Mouse (Mus musculus): ENCODE measurements around the gene Slc30a2.
"Not testable (repeated sequence)": the region's sequence is repeated elsewhere in the genome, so short reads cannot be mapped to it uniquely, and the experiment has no call there.

Gene Slc30a2

DNA sequence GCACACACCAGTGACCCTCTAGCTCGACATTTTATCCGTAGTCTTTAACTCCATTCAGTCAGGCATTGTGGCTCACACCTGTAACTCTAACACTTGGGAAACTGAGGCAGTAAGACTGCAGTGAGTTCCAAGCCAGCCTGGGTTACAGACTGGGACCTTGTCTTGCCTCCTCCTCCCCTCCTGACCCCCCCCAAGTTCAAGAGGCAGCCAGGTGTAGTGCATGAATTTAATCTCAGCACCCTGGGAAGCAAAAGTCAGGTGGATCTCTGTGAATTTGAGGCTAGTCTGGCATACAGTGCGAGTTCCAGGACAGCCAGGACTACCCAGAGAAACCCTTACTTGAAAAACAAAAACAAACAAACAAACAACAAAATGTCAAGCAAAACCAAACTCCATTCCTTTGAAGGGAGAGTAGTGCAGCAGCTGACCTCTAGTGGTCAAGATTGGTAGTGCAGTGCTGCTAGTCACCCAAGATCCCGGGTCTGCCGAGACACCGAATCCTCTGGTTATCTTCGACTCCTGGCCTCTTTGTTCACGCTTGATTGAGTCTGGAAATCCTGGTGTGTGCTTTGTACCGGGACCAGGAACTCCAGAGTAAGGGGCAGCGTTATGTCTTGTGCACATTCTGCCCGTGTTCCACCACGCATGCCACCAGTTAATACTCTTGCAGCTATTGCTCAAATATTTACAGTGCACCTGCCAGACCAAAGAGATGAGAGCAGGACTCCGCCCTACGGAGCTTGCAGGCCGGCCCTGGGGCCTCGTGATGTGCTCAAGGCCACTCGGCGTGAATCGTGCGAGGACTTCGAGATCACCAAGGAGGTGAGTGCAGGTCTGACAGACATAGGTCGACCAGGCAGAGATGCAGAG, 13.8 kb downstream of the Slc30a2 start:
- peak; percentile 68 for DNase-seq (ENCODE audit: extremely low spot score, low spot score)

DNA sequence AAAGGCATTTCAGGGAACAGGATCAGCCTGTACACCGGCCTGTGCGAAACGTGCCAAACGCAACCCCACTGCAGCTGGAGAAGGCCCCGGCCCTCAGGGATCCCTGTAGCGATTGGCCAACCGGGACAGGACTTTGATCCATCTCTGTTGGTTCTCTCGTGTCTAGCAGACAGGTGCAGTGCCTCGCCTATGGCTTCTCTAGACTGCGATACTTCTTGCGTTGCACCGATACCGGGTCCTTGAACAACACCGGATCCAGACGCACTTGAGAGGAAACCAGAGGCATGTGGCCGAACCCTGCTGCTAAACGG, 14.4 kb downstream of the Slc30a2 start:
- DNase-seq (ENCODE audit: extremely low spot score, low spot score), result no peak

DNA sequence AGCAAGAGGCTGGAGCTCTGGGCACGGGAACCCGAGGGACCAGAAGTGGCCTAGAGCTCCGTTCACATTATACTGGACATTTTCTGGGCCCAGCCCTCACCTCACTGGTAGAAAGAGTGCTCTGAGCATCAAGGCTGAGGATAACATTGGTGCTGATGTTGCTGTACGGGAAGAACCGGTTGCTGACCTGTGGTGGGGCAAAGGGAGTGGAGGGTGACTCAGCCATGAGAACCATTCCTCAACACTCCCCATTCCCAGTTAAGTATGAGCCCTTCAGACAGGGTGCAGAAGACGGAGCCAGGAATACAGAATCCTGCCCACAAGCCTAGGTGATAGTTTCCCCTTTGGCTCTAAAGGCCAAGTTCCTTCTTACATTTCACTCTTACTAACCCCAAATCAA, 16.7 kb downstream of the Slc30a2 start:
- no peak for DNase-seq (ENCODE audit: extremely low spot score, low spot score)

GRCm38 (mm10) chr4:134361215-134361614, 18.2 kb downstream of the Slc30a2 start:
- no peak for DNase-seq (ENCODE audit: extremely low spot score, low spot score)

DNA sequence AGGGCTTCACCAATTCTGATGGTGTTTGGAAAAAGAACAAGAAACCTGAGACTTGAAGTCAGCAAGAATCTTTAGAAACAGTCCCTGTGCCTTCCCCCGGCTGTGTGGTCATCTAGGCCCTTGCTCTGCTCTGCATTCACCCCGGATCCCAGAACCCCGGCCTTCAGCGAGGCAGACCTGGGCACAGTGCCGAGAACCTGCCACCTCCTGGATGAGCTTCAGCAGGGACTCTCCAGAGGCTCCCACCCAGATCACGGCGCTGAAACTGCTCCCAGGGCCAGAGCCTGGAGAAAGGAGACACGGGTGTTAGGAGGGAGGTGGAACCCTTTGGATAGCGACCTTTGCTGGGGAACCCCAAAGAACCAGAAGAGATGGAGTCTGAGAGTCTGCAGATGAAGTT, 19.1 kb downstream of the Slc30a2 start:
- DNase-seq (ENCODE audit: extremely low spot score, low spot score), result no peak

DNA sequence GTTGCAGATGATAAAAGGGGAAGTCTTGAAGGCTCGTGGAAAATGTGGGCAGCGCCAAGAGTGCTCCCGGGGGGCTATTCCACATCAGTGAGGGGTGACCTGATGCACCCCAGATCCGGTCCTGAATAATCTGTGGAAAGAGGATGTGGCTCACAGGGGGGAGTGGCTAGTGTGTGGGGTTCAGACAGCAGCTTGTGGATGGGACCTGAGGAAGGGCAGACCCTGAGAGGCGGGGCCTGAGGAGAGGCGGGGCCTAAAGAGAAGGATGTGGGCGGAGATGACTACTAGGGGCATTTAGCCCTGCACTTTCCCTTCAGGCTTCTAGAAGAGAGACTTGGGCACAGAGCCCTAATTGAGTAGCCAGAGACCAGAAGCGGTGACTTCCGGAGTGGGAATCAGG, 19.6 kb downstream of the Slc30a2 start:
- DNase-seq (ENCODE audit: extremely low spot score, low spot score), result no peak

- DNase-seq (ENCODE audit: extremely low spot score, low spot score), result no peak
Observed at GRCm38 (mm10) chr4:134365280-134365679, 22.3 kb downstream of the Slc30a2 start.

DNA sequence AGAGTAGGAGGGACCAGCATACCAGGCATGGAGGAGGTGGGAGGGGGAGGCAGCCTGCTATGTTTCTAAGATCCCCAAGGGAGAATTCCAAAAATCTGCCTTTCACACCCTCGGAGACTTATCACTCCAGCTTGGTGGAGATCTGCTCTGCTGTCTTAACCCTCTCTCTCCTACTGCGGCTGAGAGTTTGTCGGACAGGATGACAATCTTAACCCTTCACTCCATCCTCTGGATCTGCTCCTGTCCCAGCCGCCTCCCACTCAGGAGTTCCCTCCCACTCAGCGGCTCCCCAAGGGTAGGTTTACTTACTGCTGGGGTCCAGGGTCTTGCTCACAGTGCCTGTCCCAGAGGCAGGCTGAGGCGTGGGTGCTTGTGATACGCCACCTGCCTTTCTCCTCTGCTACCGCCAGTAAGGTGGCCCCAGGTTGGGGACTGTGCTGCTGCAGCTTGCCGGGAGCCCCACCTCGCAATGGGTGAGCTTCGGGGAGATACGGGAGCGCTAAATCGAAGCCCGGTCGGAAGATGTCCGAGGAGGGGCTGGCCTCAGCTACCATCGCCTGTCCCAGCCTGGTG, 27.8 kb downstream of the Slc30a2 start:
- DNase-seq (ENCODE audit: extremely low spot score, low spot score), result peak; percentile 27

DNA sequence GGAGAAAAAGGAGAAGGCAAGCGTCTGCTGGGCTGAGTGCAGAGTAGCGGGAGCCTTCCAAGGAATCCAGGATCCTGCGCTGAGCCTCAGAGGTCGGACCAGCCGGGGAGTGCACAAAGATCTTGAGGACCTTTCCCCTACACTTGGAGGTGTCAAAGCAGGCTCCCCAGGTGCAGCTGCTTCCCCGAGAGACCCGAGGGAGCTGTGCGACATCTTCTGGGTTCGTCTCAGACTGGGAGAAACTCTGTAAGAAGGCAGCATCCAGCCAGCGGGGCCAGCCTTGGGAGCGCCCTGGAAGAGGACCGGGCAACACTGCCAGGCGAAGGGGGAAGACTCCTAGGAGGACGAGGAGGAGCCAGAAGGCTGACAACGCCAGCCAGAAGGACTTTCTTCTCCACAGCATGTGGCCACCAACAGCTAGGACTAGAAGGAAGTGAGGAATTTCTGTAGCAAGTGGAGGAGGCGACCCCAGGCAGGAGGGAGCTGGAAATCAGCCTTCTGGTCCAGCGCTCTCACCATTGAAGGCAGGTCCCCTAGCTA, 28.4 kb downstream of the Slc30a2 start:
- peak; percentile 43 for DNase-seq (ENCODE audit: extremely low spot score, low spot score)

DNA sequence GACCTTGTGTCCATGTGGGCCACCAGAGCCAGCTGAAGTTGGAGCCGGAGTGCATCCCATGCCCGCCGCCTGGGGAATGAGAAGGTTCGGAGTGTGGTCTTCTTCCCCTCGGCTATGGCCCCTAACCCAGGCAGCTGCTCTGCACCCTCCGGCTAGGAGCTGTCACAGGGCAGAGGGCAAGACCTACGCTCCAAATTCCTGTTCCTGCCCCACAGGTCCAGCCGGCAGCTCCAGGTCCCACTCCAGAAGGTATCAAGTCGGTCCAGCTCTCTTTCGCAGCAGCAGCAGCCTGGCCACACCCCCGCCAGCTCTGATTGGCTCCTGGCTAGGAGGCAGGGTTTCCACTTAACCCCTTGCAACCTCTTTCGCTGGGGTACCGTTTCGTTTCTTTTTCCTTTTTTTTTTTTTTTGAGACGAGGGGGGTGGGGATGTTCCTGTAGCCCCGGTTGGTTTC, 29.3 kb downstream of the Slc30a2 start:
- DNase-seq (ENCODE audit: extremely low spot score, low spot score), result peak; percentile 74

GRCm38 (mm10) chr4:134373295-134373694, 30.3 kb downstream of the Slc30a2 start:
- DNase-seq (ENCODE audit: extremely low spot score, low spot score), result no peak

DNA sequence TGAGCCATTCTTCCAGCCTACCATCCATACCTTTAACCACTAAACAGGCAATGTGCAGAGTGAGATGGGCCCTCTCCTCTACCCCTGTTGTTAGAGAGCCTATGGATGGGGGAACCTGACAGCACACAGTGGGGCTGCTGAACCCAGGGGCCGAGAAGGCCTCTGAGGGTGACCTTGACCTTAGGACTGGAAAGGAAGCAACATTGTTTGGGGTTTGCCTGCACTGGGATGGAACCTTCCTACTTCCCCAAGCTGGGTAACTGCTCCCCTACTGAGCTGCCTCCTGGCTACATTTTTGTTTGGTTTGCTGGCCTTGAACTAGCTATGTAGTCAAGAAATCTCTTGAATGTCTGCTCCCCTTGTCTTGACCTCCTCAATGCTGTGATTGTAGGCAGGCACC, 31.3 kb downstream of the Slc30a2 start:
- DNase-seq (ENCODE audit: extremely low spot score, low spot score), result no peak

DNA sequence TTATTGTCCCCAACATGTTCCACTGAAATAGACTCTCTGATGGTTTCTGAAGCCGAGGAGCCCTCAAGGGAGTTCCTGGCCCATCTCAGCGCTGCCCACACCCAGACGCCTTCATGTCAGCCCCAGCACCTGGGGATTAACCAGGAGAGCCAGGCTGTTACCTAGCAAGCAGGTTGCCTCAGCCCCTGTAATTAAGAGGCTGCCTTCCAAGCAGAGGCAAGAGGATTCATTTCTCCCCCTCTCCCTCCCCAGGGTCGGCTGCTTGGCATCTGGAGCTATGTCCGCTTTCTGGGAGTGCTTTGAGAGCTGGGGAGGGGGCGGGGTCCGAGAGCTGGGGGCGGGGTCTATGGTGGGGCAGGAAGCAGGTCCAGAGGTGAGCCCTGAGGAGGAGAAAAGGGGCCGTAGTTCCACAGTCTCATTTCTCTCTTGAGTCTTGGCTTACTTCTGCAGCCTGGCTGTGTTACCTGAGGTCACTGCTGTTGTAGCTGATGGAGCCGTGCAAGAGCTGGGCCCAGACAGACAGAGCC, 35.2 kb downstream of the Slc30a2 start:
- DNase-seq (ENCODE audit: extremely low spot score, low spot score), result no peak

DNA sequence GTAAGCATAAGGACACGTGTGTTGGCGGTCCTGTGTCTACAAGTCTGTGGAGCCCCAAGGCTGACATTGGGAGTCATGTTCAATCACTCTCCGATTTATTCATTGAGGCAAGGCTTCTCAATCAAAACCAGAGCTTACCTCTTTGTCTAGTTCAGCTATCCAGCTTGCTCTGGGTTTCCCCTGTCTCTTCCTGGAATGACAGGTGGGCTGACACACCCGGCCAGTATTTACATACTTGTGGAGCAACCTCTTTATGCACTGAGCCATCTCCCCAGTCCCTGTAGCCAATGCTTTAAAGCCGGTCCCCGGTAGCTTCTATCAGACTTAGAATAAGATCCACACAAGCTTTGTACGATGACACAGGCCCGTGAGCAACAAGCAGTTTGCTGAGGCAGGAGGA, 36.5 kb downstream of the Slc30a2 start:
- DNase-seq (ENCODE audit: extremely low spot score, low spot score), result no peak

DNA sequence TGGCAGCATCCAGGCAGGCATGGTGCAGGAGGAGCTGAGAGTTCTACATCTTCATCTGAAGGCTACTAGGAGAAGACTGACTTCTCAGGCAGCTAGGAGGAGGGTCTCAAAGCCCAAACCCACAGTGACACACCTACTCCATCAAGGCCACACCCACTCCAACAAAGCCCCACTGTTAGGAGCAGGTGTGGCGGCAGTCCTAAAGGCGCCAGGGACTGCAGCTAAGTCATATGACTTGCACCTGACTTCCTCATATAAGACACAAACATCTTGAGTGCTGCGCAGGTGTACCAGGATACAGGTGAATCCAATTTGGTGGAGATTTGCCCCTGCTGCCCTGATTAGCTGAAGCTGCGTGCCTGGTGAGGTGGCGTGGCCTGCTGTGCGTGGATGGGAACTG, 40.8 kb downstream of the Slc30a2 start, which contains the start of gene Extl1:
TSS of gene Extl1 (minus strand) at position 101 of the 400 bp plus-strand sequence.
- DNase-seq (ENCODE audit: extremely low spot score, low spot score), result not testable (repeated sequence)

- no peak for DNase-seq (ENCODE audit: extremely low spot score, low spot score)
Observed at GRCm38 (mm10) chr4:134387268-134387667, 44.3 kb downstream of the Slc30a2 start.

DNA sequence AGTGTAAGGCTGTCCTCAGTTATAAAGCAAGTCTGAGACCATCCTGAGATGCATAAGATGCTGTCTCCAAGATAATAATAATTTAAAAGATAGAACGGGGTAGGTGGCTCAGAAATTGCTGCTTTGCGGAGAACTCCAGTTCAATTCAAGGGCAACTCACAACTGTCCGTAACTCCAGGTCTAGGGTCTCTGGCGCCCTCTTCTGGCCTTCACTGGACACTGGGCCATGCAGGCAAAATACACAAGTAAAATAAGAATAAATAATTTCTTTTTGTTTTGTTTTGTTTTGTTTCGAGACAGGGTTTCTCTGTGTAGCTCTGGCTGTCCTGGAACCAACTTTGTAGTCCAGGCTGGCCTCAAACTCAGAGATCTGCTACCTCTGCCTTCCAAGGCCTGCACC, 45.4 kb downstream of the Slc30a2 start:
- DNase-seq (ENCODE audit: extremely low spot score, low spot score), result peak; percentile 69

DNA sequence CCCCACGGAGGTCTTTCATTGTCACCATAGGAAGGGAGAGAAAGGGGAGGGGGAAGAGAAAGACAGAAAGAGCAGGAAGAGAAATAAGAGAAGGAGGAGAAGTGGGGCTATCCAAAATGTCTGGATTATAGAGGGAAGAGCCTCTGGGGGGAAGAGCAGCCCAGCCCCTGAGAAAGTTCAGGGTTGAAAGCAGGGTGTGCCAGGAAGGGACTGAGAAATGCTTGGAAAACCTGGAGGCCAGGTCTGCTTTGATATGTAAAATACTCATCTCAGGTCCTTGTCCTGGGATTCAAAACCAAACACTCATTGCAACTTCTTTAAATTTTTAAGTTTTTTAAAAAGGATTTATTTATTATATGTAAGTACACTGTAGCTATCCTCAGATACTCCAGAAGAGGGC, 48.7 kb downstream of the Slc30a2 start:
- DNase-seq (ENCODE audit: extremely low spot score, low spot score), result no peak

- DNase-seq (ENCODE audit: extremely low spot score, low spot score), result no peak
Observed at GRCm38 (mm10) chr4:134392595-134392994, 49.6 kb downstream of the Slc30a2 start.

DNA sequence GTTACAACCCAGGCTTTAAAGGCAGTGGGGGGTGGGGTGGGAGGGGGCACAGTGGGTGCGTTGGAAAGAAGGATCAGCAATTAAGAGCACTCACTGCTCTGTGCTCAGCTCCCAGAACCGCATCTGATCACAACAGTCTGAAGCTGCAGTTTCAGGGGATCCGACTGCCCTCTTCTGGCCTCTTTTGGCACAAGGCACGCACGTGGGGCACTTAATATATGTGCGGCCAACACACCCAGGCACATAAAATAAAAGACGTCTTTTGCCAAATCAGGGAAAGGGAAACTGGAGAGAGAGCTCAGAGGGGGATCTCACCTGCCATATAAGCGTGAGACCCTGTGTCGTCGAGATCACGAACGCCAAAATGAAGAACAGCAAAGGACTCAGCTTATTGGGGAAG, 50.0 kb downstream of the Slc30a2 start:
- DNase-seq (ENCODE audit: extremely low spot score, low spot score), result no peak

DNA sequence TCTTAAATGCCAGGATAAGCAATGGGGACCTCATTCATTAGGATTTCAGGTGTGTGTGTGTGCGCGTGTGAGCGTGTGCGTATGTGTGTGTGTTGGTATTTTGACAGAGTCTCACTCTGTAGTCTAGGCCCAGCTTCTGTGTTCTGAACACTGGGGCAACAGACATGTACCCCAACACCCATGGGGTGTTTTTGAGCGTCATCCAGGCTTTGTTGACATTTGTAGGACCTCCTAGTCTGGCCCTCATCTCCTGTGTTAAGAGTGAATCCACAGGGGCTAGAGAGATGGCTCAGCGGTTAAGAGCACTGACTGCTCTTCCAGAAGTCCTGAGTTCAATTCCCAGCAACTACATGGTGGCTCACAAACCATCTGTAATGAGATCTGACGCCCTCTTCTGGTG, 52.2 kb downstream of the Slc30a2 start:
- no peak for DNase-seq (ENCODE audit: extremely low spot score, low spot score)
